Mouse (Mus musculus) thymus, postnatal 4 days (tissue): Measurements from ENCODE around the gene Tex50.

ENCODE experiments used
- DNase-seq: peaks from one replicate; pipeline ENCODE4 v3.0.0; 2021

The Tex50 gene

GRCm38 (mm10) chr1:161122661-161123418, 36.3 kb downstream of the Tex50 start:
- no peak for DNase-seq

- no peak for DNase-seq
Measured at GRCm38 (mm10) chr1:161114591-161114990, 44.5 kb downstream of the Tex50 start.

- DNase-seq: no peak
Measured at GRCm38 (mm10) chr1:161109216-161109615, 49.9 kb downstream of the Tex50 start.
